Mouse (Mus musculus) G1E (cell line): ENCODE measurements around the gene Cbfa2t3. TPM values are rescaled to one million over a fixed set of nuclear protein-coding genes. Genes with fewer than 3 reads are reported as not detected.

ENCODE experiments used
- ATAC-seq: 2 replicates; pipeline ENCODE4 v1.8.0; 2016; ENCODE audit warnings: mild to moderate bottlenecking; ENCODE audit not compliant: insufficient number of reproducible peaks, poor library complexity, low FRiP score, severe bottlenecking; ENCODE audit errors: extremely low read depth
- DNase-seq: peaks from one replicate; pipeline ENCODE4 v3.0.0; 2012; ENCODE audit warnings: low spot score
- H3K27me3 ChIP-seq: 2 replicates; pipeline ENCODE4 v1.6.1; 2012; ENCODE audit warnings: mild to moderate bottlenecking, low read length, inconsistent platforms; ENCODE audit not compliant: insufficient read depth
- H3K36me3 ChIP-seq: replicated peaks from 2 replicates; pipeline ENCODE3; 2012; ENCODE audit warnings: mild to moderate bottlenecking, inconsistent platforms
- H3K4me1 ChIP-seq: 2 replicates; pipeline ENCODE4 v1.6.1; 2012; ENCODE audit warnings: low read depth, low read length, inconsistent platforms, mixed read lengths; ENCODE audit not compliant: insufficient read depth
- H3K4me3 ChIP-seq: 2 replicates; pipeline ENCODE4 v1.5.1; 2012; ENCODE audit warnings: low read depth, mild to moderate bottlenecking, inconsistent platforms, low read length, moderate library complexity, mixed read lengths
- H3K9me3 ChIP-seq: replicated peaks from 2 replicates; pipeline ENCODE4 v1.6.1; 2012; ENCODE audit warnings: inconsistent platforms
- CTCF ChIP-seq: IDR thresholded peaks from 2 replicates; pipeline ENCODE4 v1.5.1; 2012; ENCODE audit warnings: low read depth, low read length, inconsistent platforms, mixed read lengths
- GATA1 ChIP-seq: IDR thresholded peaks from 2 replicates; pipeline ENCODE4 v1.6.1; 2012; ENCODE audit warnings: borderline replicate concordance, low read length, inconsistent platforms, mixed read lengths
- GATA2 ChIP-seq: IDR thresholded peaks from 2 replicates; pipeline ENCODE4 v1.6.1; 2012; ENCODE audit warnings: low read depth, low read length, inconsistent platforms, borderline replicate concordance
- POLR2AphosphoS5 ChIP-seq: IDR thresholded peaks from 2 replicates; pipeline ENCODE4 v1.6.1; 2012; ENCODE audit warnings: low read depth, low read length, inconsistent platforms; ENCODE audit not compliant: insufficient replicate concordance
- TAL1 ChIP-seq: conservative IDR thresholded peaks from 2 replicates; pipeline ENCODE4 v1.6.1; 2012; ENCODE audit warnings: low read depth, low read length, inconsistent platforms, mixed read lengths
- polyA plus RNA-seq: library from polyadenylated mRNA; stranded (reverse); fragments of >175 nt; gene quantifications from 2 replicates; pipeline ENCODE4 v1.2.3, GENCODE M21; 2012
- total RNA-seq, 2 experiments: library from RNA; stranded (forward) in 1 of 2; stranded (reverse) in 1 of 2; fragments of 200-1000 nt in 1 of 2; fragments of >200 nt in 1 of 2; fragmentation: Nextera tagmentation in 1 of 2; gene quantifications; 2 replicates each; pipeline ENCODE4 v1.2.3; 2014 to 2017

Cbfa2t3 gene
- total and polyA plus RNA-seq, 3 experiments: 19.9 to 287 (median 99.0) TPM

DNA sequence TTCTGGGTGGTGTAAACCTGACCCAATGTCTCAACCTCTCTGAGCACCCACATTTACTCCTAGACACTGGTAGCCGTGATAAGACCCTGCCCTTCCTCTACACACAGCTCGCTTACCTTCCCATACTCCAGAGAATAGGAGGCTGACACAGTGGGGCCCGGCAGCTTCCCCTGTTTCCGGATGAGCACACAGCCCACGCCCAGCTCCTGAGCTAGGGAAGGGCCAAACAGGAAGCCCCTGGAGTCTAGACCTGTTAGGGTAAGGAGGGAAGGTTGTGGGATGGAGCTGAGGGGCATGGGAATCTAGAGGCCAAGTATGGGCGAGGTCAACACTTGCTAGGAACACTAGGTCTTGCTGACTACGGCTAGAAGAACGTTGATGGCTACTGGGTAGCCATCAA, 123.6 kb downstream of the Cbfa2t3 start:
- Histone ChIP-seq H3K4me3 (peak overlapping the region; percentile 87), H3K9me3 (no peaks in the 10 kb centered on the region), H3K27me3 (peaks cover 9% of the 10 kb centered on the region), H3K36me3 (peaks cover 60% of the 10 kb centered on the region), H3K4me1 (peaks cover 73% of the 10 kb centered on the region)
- no peak for TF ChIP-seq TAL1
- TF ChIP-seq GATA1: no peak
- no peak for TF ChIP-seq POLR2AphosphoS5
- no peak for TF ChIP-seq GATA2
- TF ChIP-seq CTCF: no peak
- ATAC-seq (peak; percentile 29), DNase-seq (peak; percentile 31)

Other genes starting within 250 kb of the Cbfa2t3 start
- not detected in 2 replicates for gene Snai3, start 238.4 kb downstream of the Cbfa2t3 start, total RNA-seq (2014; fragmentation: Nextera tagmentation)
- not detected in 2 replicates for gene Snai3, start 238.4 kb downstream of the Cbfa2t3 start, total RNA-seq (2017)
- not detected in 2 replicates for gene Snai3, start 238.4 kb downstream of the Cbfa2t3 start, polyA plus RNA-seq
- gene Rnf166, start 223.0 kb downstream of the Cbfa2t3 start, total RNA-seq (2014; fragmentation: Nextera tagmentation): 28.0 and 45.3 TPM in 2 replicates
- 18.6 and 29.4 TPM in 2 replicates for gene Rnf166, start 223.0 kb downstream of the Cbfa2t3 start, total RNA-seq (2017)
- gene Rnf166, start 223.0 kb downstream of the Cbfa2t3 start, polyA plus RNA-seq: 29.5 and 33.3 TPM in 2 replicates
- gene Ctu2, start 223.0 kb downstream of the Cbfa2t3 start, total RNA-seq (2014; fragmentation: Nextera tagmentation): 10.9 and 18.3 TPM in 2 replicates
- gene Ctu2, start 223.0 kb downstream of the Cbfa2t3 start, total RNA-seq (2017): 8.8 and 10.9 TPM in 2 replicates
- gene Ctu2, start 223.0 kb downstream of the Cbfa2t3 start, polyA plus RNA-seq: 19.4 and 25.7 TPM in 2 replicates
- gene Piezo1, start 147.8 kb downstream of the Cbfa2t3 start, total RNA-seq (2014; fragmentation: Nextera tagmentation): 77.0 and 95.3 TPM in 2 replicates
- gene Piezo1, start 147.8 kb downstream of the Cbfa2t3 start, total RNA-seq (2017): 24.9 and 26.0 TPM in 2 replicates
- gene Piezo1, start 147.8 kb downstream of the Cbfa2t3 start, polyA plus RNA-seq: 69.6 and 79.4 TPM in 2 replicates
- 70.8 and 71.7 TPM in 2 replicates for gene Cdt1, start 131.1 kb downstream of the Cbfa2t3 start, total RNA-seq (2014; fragmentation: Nextera tagmentation)
- gene Cdt1, start 131.1 kb downstream of the Cbfa2t3 start, total RNA-seq (2017): 46.9 and 49.9 TPM in 2 replicates
- 375 and 441 TPM in 2 replicates for gene Cdt1, start 131.1 kb downstream of the Cbfa2t3 start, polyA plus RNA-seq
- gene Aprt, start 122.2 kb downstream of the Cbfa2t3 start, total RNA-seq (2014; fragmentation: Nextera tagmentation): 110 and 112 TPM in 2 replicates
- gene Aprt, start 122.2 kb downstream of the Cbfa2t3 start, total RNA-seq (2017): 100.0 and 146 TPM in 2 replicates
- gene Aprt, start 122.2 kb downstream of the Cbfa2t3 start, polyA plus RNA-seq: 207 and 389 TPM in 2 replicates
- gene Galns, start 87.6 kb downstream of the Cbfa2t3 start, total RNA-seq (2014; fragmentation: Nextera tagmentation): 5.0 and 6.0 TPM in 2 replicates
- 7.6 and 7.9 TPM in 2 replicates for gene Galns, start 87.6 kb downstream of the Cbfa2t3 start, total RNA-seq (2017)
- 2.9 and 3.0 TPM in 2 replicates for gene Galns, start 87.6 kb downstream of the Cbfa2t3 start, polyA plus RNA-seq
- gene Trappc2l, start 87.5 kb downstream of the Cbfa2t3 start, total RNA-seq (2014; fragmentation: Nextera tagmentation): 19.5 and 31.8 TPM in 2 replicates
- gene Trappc2l, start 87.5 kb downstream of the Cbfa2t3 start, total RNA-seq (2017): 32.2 and 40.4 TPM in 2 replicates
- gene Trappc2l, start 87.5 kb downstream of the Cbfa2t3 start, polyA plus RNA-seq: 0.43 and 0.75 TPM in 2 replicates
- not detected in 2 replicates for gene Pabpn1l, start 76.4 kb downstream of the Cbfa2t3 start, total RNA-seq (2014; fragmentation: Nextera tagmentation)
- 0.11 TPM in 1 of 2 replicates, not detected in the other for gene Pabpn1l, start 76.4 kb downstream of the Cbfa2t3 start, total RNA-seq (2017)
- not detected in 2 replicates for gene Pabpn1l, start 76.4 kb downstream of the Cbfa2t3 start, polyA plus RNA-seq
- not detected in 2 replicates for gene Acsf3, start 76.4 kb upstream of the Cbfa2t3 start, total RNA-seq (2014; fragmentation: Nextera tagmentation)
- gene Acsf3, start 76.4 kb upstream of the Cbfa2t3 start, total RNA-seq (2017): 0.41 and 0.49 TPM in 2 replicates
- gene Acsf3, start 76.4 kb upstream of the Cbfa2t3 start, polyA plus RNA-seq: 0.63 and 0.74 TPM in 2 replicates
- not detected in 2 replicates for gene Cdh15, start 148.9 kb upstream of the Cbfa2t3 start, total RNA-seq (2014; fragmentation: Nextera tagmentation)
- not detected in 2 replicates for gene Cdh15, start 148.9 kb upstream of the Cbfa2t3 start, total RNA-seq (2017)
- gene Cdh15, start 148.9 kb upstream of the Cbfa2t3 start, polyA plus RNA-seq: not detected in 2 replicates